Comparison of ENCODE assay signal across 12 mouse cellular contexts in genomic region chr11:21639534-21639933, GRCm38 (mm10).
DNase-seq lines count a peak whose midpoint lies in the region; ATAC-seq and TF ChIP-seq lines count a peak whose summit lies in the region.
"Had no signal": no experiment of that assay in that cellular context is flagged by ENCODE, and none has a peak within 500 bp of the region (broad histone marks: within the 10 kb centered on the region; RNA-seq: fewer than 3 reads in every experiment).

No protein-coding gene starts in this region.

- 16% methylated on average over 2 of the region's 2 CpGs for WGBS in heart, adult 2 months
- WGBS in lung, postnatal 0 days, result 22% methylated on average over 2 of the region's 2 CpGs
- WGBS in midbrain, postnatal 0 days, result 80% methylated on average over 2 of the region's 2 CpGs

- ATAC-seq in lung, postnatal 0 days, result no peak
- ATAC-seq in midbrain, postnatal 0 days (ENCODE audit: low FRiP score), result no peak

- no peak overlapping the region for H3K27ac ChIP-seq in gastrocnemius, adult 2 months
- H3K27ac ChIP-seq in heart, adult 2 months, result no peak overlapping the region; the same call in 1 of the 2 replicates
- H3K27ac ChIP-seq in lung, postnatal 0 days (ENCODE audit: low read length), result no peak overlapping the region
- no peak overlapping the region for H3K27ac ChIP-seq in midbrain, postnatal 0 days (ENCODE audit: low read depth, low read length)
- H3K27ac ChIP-seq: forebrain, embryonic 12.5 days; left cerebral cortex, adult 2 months; liver, embryonic 15.5 days had no signal

- no peak for TF ChIP-seq CTCF in gastrocnemius, adult 2 months (IDR thresholded peaks at IDR 0.05)
- TF ChIP-seq CTCF in heart, adult 2 months (IDR thresholded peaks at IDR 0.05), result no peak
- no peak for TF ChIP-seq CTCF in lung, postnatal 0 days (IDR thresholded peaks at IDR 0.05)
- no peak for TF ChIP-seq CTCF in midbrain, postnatal 0 days (IDR thresholded peaks at IDR 0.05)

- intact Hi-C loops in gastrocnemius, adult 2 months (cut with DNase I), result no loop called here
- intact Hi-C loops in heart, adult 2 months (cut with DNase I), result no loop called here

- no peaks in the 10 kb centered on the region for H3K79me2 ChIP-seq in heart, adult 2 months (replicated peaks; ENCODE audit: control insufficient read depth, insufficient read depth, low read length)

- TF ChIP-seq POLR2A in heart, adult 2 months (IDR thresholded peaks at IDR 0.05; ENCODE audit: insufficient read depth, low read depth, low read length), result no peak

- H3K4me3 ChIP-seq in gastrocnemius, adult 2 months, result peak overlapping the region; percentile 10; the same call in 1 of the 2 replicates
- H3K4me3 ChIP-seq in heart, adult 2 months, result no peak overlapping the region
- H3K4me3 ChIP-seq in lung, postnatal 0 days (ENCODE audit: low read depth, low read length), result no peak overlapping the region
- no peak overlapping the region for H3K4me3 ChIP-seq in midbrain, postnatal 0 days (ENCODE audit: low read depth, low read length)
- H3K4me3 ChIP-seq: forebrain, embryonic 12.5 days; left cerebral cortex, adult 2 months; liver, embryonic 15.5 days had no signal

- H3K9me3 ChIP-seq in lung, postnatal 0 days (ENCODE audit: low read length), result no peaks in the 10 kb centered on the region
- no peaks in the 10 kb centered on the region for H3K9me3 ChIP-seq in midbrain, postnatal 0 days (ENCODE audit: low read length)
- H3K9me3 ChIP-seq: forebrain, embryonic 12.5 days; liver, embryonic 15.5 days had no signal

- no peak overlapping the region for H3K4me2 ChIP-seq in lung, postnatal 0 days (replicated peaks; ENCODE audit: low read depth, low read length)
- H3K4me2 ChIP-seq in midbrain, postnatal 0 days (ENCODE audit: low read depth, low read length, poor library complexity, severe bottlenecking), result no peak overlapping the region
- H3K4me2 ChIP-seq: forebrain, embryonic 12.5 days; liver, embryonic 15.5 days had no signal

- peak; percentile 14 for DNase-seq in kidney, postnatal 14 days
- DNase-seq in kidney, adult 9 months, result no peak
- DNase-seq in gastrocnemius, adult 2 months, result peak; percentile 76
- DNase-seq in heart, adult 2 months, result peak; percentile 62 to 69
- peak; percentile 7 for DNase-seq in lung, postnatal 0 days (ENCODE audit: low spot score)
- DNase-seq in right cerebral cortex, postnatal 14 days, result no peak
- DNase-seq in midbrain, postnatal 0 days (ENCODE audit: low spot score), result no peak
- no peak for DNase-seq in frontal cortex, postnatal 14 days (ENCODE audit: low spot score in 2 of 2)
- DNase-seq: embryo, embryonic 11 days had no signal

- no peak overlapping the region for H3K9ac ChIP-seq in heart, adult 2 months (ENCODE audit: low read depth, low read length)
- no peak overlapping the region for H3K9ac ChIP-seq in lung, postnatal 0 days (replicated peaks; ENCODE audit: low read depth)
- no peak overlapping the region for H3K9ac ChIP-seq in midbrain, postnatal 0 days (replicated peaks; ENCODE audit: low read length, poor library complexity, severe bottlenecking)
- H3K9ac ChIP-seq: forebrain, embryonic 12.5 days; liver, embryonic 15.5 days had no signal

- H3K4me1 ChIP-seq in heart, adult 2 months (ENCODE audit: control insufficient read depth, insufficient read depth, low read length), result no peaks in the 10 kb centered on the region; the same call in 1 of the 2 replicates
- H3K4me1 ChIP-seq in lung, postnatal 0 days (ENCODE audit: insufficient read depth, low read depth, low read length), result no peaks in the 10 kb centered on the region
- H3K4me1 ChIP-seq in midbrain, postnatal 0 days (ENCODE audit: insufficient read depth, low read length), result no peaks in the 10 kb centered on the region
- H3K4me1 ChIP-seq: forebrain, embryonic 12.5 days; liver, embryonic 15.5 days had no signal

- H3K36me3 ChIP-seq in heart, adult 2 months (ENCODE audit: control insufficient read depth, insufficient read depth, low read length), result peaks cover 2% of the 10 kb centered on the region
- no peaks in the 10 kb centered on the region for H3K36me3 ChIP-seq in lung, postnatal 0 days (ENCODE audit: insufficient read depth, low read length)
- no peaks in the 10 kb centered on the region for H3K36me3 ChIP-seq in midbrain, postnatal 0 days (ENCODE audit: insufficient read depth, low read length)
- H3K36me3 ChIP-seq: forebrain, embryonic 12.5 days; liver, embryonic 15.5 days had no signal

- no peaks in the 10 kb centered on the region for H3K27me3 ChIP-seq in heart, adult 2 months (ENCODE audit: control insufficient read depth, insufficient read depth, low read length)
- H3K27me3 ChIP-seq in lung, postnatal 0 days (replicated peaks; ENCODE audit: insufficient read depth, low read length), result no peaks in the 10 kb centered on the region
- no peaks in the 10 kb centered on the region for H3K27me3 ChIP-seq in midbrain, postnatal 0 days (ENCODE audit: insufficient read depth, low read length)
- H3K27me3 ChIP-seq: forebrain, embryonic 12.5 days; liver, embryonic 15.5 days had no signal

- no peak for TF ChIP-seq EP300 in heart, adult 2 months (IDR thresholded peaks at IDR 0.05; ENCODE audit: insufficient read depth, low read depth, low read length)
- TF ChIP-seq EP300 in lung, postnatal 0 days (IDR thresholded peaks at IDR 0.05), result no peak

Comparison
In these comparisons a context has a peak if more than half of its experiments do, and no peak if none do; other contexts are left out.
1. DNase-seq: peak in kidney, postnatal 14 days (single experiment), gastrocnemius, adult 2 months (single experiment), heart, adult 2 months (2 of 2) and lung, postnatal 0 days (single experiment); none in kidney, adult 9 months (single experiment), right cerebral cortex, postnatal 14 days (single experiment), midbrain, postnatal 0 days (single experiment) and frontal cortex, postnatal 14 days (0 of 2).